Mouse (Mus musculus) E14TG2a.4 (cell line): ENCODE data around the gene Adamtsl4.
A peak's percentile ranks its signal among the peaks of the same experiment; 100 is the strongest.
"Not testable (repeated sequence)": the region's sequence is repeated elsewhere in the genome, so short reads cannot be mapped to it uniquely, and the experiment has no call there.

Source experiments
- H3K27me3 ChIP-seq: 2 replicates; pipeline ENCODE4 v1.6.1; 2014; ENCODE audit warnings: low read length, control low read depth; ENCODE audit not compliant: insufficient read depth
- H3K36me3 ChIP-seq: 2 replicates; pipeline ENCODE4 v1.6.1; 2014; ENCODE audit warnings: low read length, control low read depth; ENCODE audit not compliant: insufficient read depth
- H3K4me1 ChIP-seq: replicated peaks from 2 replicates; pipeline ENCODE4 v1.6.1; 2014; ENCODE audit warnings: low read depth, low read length, control low read depth
- H3K4me3 ChIP-seq: replicated peaks from 2 replicates; pipeline ENCODE4 v1.5.1; 2014; ENCODE audit warnings: mild to moderate bottlenecking, low read length
- H3K9me3 ChIP-seq: 2 replicates; pipeline ENCODE4 v1.6.1; 2014; ENCODE audit warnings: low read length, control low read depth
- CTCF ChIP-seq: conservative IDR thresholded peaks from 2 replicates; pipeline ENCODE4 v1.5.1; 2014; ENCODE audit warnings: low read length
- NANOG ChIP-seq: IDR thresholded peaks from 2 replicates; pipeline ENCODE4 v1.6.1; 2014; ENCODE audit warnings: borderline replicate concordance, low read length, mixed read lengths
- POU5F1 ChIP-seq: IDR thresholded peaks from 2 replicates; pipeline ENCODE4 v1.6.1; 2014; ENCODE audit warnings: low read length, borderline replicate concordance

Gene Adamtsl4

GRCm38 (mm10) chr3:95675301-95676092 lies 12.2 kb downstream of the Adamtsl4 start:
- no peak for TF ChIP-seq NANOG
- peak; percentile 91 for TF ChIP-seq CTCF
- Histone ChIP-seq H3K4me1 (peaks cover 89% of the 10 kb centered on the region), H3K9me3 (no peaks in the 10 kb centered on the region), H3K36me3 (peaks cover 28% of the 10 kb centered on the region), H3K27me3 (no peaks in the 10 kb centered on the region), H3K4me3 (peak overlapping the region; percentile 69)

GRCm38 (mm10) chr3:95674812-95675211 lies 12.9 kb downstream of the Adamtsl4 start:
- peak overlapping the region; percentile 69 for H3K4me3 ChIP-seq
- no peaks in the 10 kb centered on the region for H3K9me3 ChIP-seq
- peaks cover 31% of the 10 kb centered on the region for H3K36me3 ChIP-seq
- TF ChIP-seq CTCF, result no peak
- no peak for TF ChIP-seq POU5F1
- no peak for TF ChIP-seq NANOG
- no peaks in the 10 kb centered on the region for H3K27me3 ChIP-seq
- peaks cover 87% of the 10 kb centered on the region for H3K4me1 ChIP-seq

GRCm38 (mm10) chr3:95674236-95674635 lies 13.5 kb downstream of the Adamtsl4 start:
- Histone ChIP-seq H3K4me1 (peaks cover 87% of the 10 kb centered on the region), H3K4me3 (peak overlapping the region; percentile 69), H3K9me3 (no peaks in the 10 kb centered on the region), H3K36me3 (peaks cover 36% of the 10 kb centered on the region), H3K27me3 (no peaks in the 10 kb centered on the region)
- no peak for TF ChIP-seq CTCF

- H3K9me3 ChIP-seq, result no peaks in the 10 kb centered on the region
- H3K4me3 ChIP-seq, result peak overlapping the region; percentile 76
- peaks cover 90% of the 10 kb centered on the region for H3K4me1 ChIP-seq
- no peaks in the 10 kb centered on the region for H3K27me3 ChIP-seq
- TF ChIP-seq CTCF (no peak), NANOG (no peak)
- peaks cover 41% of the 10 kb centered on the region for H3K36me3 ChIP-seq
Observed at GRCm38 (mm10) chr3:95673707-95674211, 14.0 kb downstream of the Adamtsl4 start.

- Histone ChIP-seq H3K36me3 (peaks cover 44% of the 10 kb centered on the region), H3K27me3 (no peaks in the 10 kb centered on the region), H3K9me3 (no peaks in the 10 kb centered on the region), H3K4me1 (peaks cover 90% of the 10 kb centered on the region), H3K4me3 (peak overlapping the region; percentile 76)
- TF ChIP-seq CTCF, result no peak
Observed at GRCm38 (mm10) chr3:95672861-95673706, 14.6 kb downstream of the Adamtsl4 start.

GRCm38 (mm10) chr3:95672461-95672860 lies 15.3 kb downstream of the Adamtsl4 start:
- peak overlapping the region; percentile 76 for H3K4me3 ChIP-seq
- no peak for TF ChIP-seq NANOG
- TF ChIP-seq POU5F1, result no peak
- no peak for TF ChIP-seq CTCF
- H3K9me3 ChIP-seq, result no peaks in the 10 kb centered on the region
- H3K36me3 ChIP-seq, result peaks cover 50% of the 10 kb centered on the region
- peaks cover 90% of the 10 kb centered on the region for H3K4me1 ChIP-seq
- no peaks in the 10 kb centered on the region for H3K27me3 ChIP-seq

- H3K4me1 ChIP-seq, result peaks cover 90% of the 10 kb centered on the region
- H3K4me3 ChIP-seq, result no peak overlapping the region
- H3K27me3 ChIP-seq, result no peaks in the 10 kb centered on the region
- peaks cover 56% of the 10 kb centered on the region for H3K36me3 ChIP-seq
- H3K9me3 ChIP-seq, result no peaks in the 10 kb centered on the region
- TF ChIP-seq NANOG, result no peak
- no peak for TF ChIP-seq POU5F1
- TF ChIP-seq CTCF, result no peak
Observed at GRCm38 (mm10) chr3:95671201-95671600, 16.5 kb downstream of the Adamtsl4 start.

GRCm38 (mm10) chr3:95670419-95670818 lies 17.3 kb downstream of the Adamtsl4 start:
- TF ChIP-seq CTCF, result peak; percentile 38
- not testable (repeated sequence) for H3K9me3 ChIP-seq

More at GRCm38 (mm10) chr3:95670419-95670818, 17.3 kb downstream of the Adamtsl4 start:
- peaks cover 58% of the 10 kb centered on the region for H3K36me3 ChIP-seq
- H3K4me3 ChIP-seq, H3K27me3 ChIP-seq: not testable (repeated sequence)
- H3K4me1 ChIP-seq, result peaks cover 89% of the 10 kb centered on the region
